Mouse (Mus musculus) layer of hippocampus, postnatal 25 days (tissue): ENCODE measurements around the gene Uggt2. TPM values are rescaled to one million over a fixed set of nuclear protein-coding genes. Genes with fewer than 3 reads are reported as not detected.

Source experiments
- DNase-seq, 2 experiments: peaks; one replicate each; pipeline ENCODE4 v3.0.0; 2022; ENCODE audit warnings: mixed read lengths in 2 of 2, low spot score in 1 of 2; ENCODE audit errors: extremely low spot score in 1 of 2
- total RNA-seq, 2 experiments: library from RNA; stranded (reverse); gene quantifications; 2 replicates each; pipeline ENCODE4 v1.2.3; 2021

The Uggt2 gene
- total RNA-seq, 2 experiments from 2014 or later = 23.4 to 31.9 TPM

GRCm38 (mm10) chr14:118936952-118937351 is 162.3 kb downstream of the Uggt2 start:
- DNase-seq = no peak

GRCm38 (mm10) chr14:118936236-118936635 is 163.0 kb downstream of the Uggt2 start:
- no peak for DNase-seq

Other genes with a start within 250 kb of the Uggt2 start
- 100 to 1,000 TPM in 1 of 2 experiments, 10 to 100 TPM in 1; 91.1 to 112 TPM for gene Dzip1, start 174.0 kb downstream of the Uggt2 start, total RNA-seq
- 10 to 100 TPM; 32.0 to 37.3 TPM for gene Dnajc3, start 161.5 kb downstream of the Uggt2 start, total RNA-seq
- 10 to 100 TPM; 58.4 to 76.4 TPM for gene Hs6st3, start 38.9 kb upstream of the Uggt2 start, total RNA-seq